Comparison of ENCODE assay signal across 13 mouse cellular contexts in genomic region chr15:20796999-20797398, GRCm38 (mm10).
DNase-seq lines count a peak whose midpoint lies in the region; ATAC-seq and TF ChIP-seq lines count a peak whose summit lies in the region.
"Had no signal": no experiment of that assay in that cellular context is flagged by ENCODE, and none has a peak within 500 bp of the region (broad histone marks: within the 10 kb centered on the region; RNA-seq: fewer than 3 reads in every experiment).

No protein-coding gene starts in this region.

- H3K4me2 ChIP-seq in intestine, embryonic 14.5 days (ENCODE audit: low read length), result no peak overlapping the region
- H3K4me2 ChIP-seq in intestine, embryonic 15.5 days (replicated peaks), result no peak overlapping the region
- H3K4me2 ChIP-seq in hindbrain, embryonic 16.5 days (ENCODE audit: low read length), result no peak overlapping the region
- H3K4me2 ChIP-seq: embryonic facial prominence, embryonic 12.5 days had no signal

- TF ChIP-seq CTCF in MEL (IDR thresholded peaks at IDR 0.05 in 2 of 3, conservative IDR thresholded peaks at IDR 0.05 in 1 of 3; ENCODE audit: control insufficient read depth in 1 of 3, insufficient read depth in 1 of 3, low read depth in 2 of 3, low read length in 3 of 3, poor library complexity in 1 of 3, severe bottlenecking in 1 of 3), result no peak

- ATAC-seq in intestine, embryonic 14.5 days (replicated peaks; ENCODE audit: low FRiP score, low TSS enrichment, low read depth), result no peak
- ATAC-seq in intestine, embryonic 15.5 days, result no peak
- ATAC-seq in hindbrain, embryonic 16.5 days, result peak; percentile 56; the same call in 1 of the 2 replicates
- ATAC-seq: liver, postnatal 0 days had no signal

- H3K79me2 ChIP-seq in MEL (ENCODE audit: control insufficient read depth, insufficient read depth, low read length, poor library complexity), result no peaks in the 10 kb centered on the region

- H3K27ac ChIP-seq in intestine, embryonic 14.5 days (ENCODE audit: low read depth), result no peak overlapping the region
- no peak overlapping the region for H3K27ac ChIP-seq in intestine, embryonic 15.5 days
- no peak overlapping the region for H3K27ac ChIP-seq in MEL (ENCODE audit: control insufficient read depth, low read depth, low read length)
- H3K27ac ChIP-seq in hindbrain, embryonic 16.5 days (ENCODE audit: low read depth, low read length), result no peak overlapping the region
- H3K27ac ChIP-seq: embryonic facial prominence, embryonic 12.5 days; stomach, postnatal 0 days had no signal

- peak; percentile 51 for DNase-seq in intestine, embryonic 14.5 days (ENCODE audit: low spot score)
- peak; percentile 8 for DNase-seq in MEL (ENCODE audit: low read depth, low spot score)
- peak; percentile 2 for DNase-seq in embryo, embryonic 9.5 days (ENCODE audit: extremely low spot score)
- DNase-seq in layer of hippocampus, adult 9-10 months (ENCODE audit: low spot score), result no peak
- DNase-seq in T-cell, adult 2 months (ENCODE audit: low spot score), result no peak
- no peak for DNase-seq in lung, postnatal 25 days (ENCODE audit: low spot score)
- DNase-seq: adrenal gland, postnatal 10 days; cerebellum, adult 11 months; liver, postnatal 0 days had no signal

- no peak overlapping the region for H3K9ac ChIP-seq in intestine, embryonic 14.5 days (ENCODE audit: low read length)
- H3K9ac ChIP-seq in intestine, embryonic 15.5 days, result no peak overlapping the region
- H3K9ac ChIP-seq in MEL (ENCODE audit: control insufficient read depth, low read depth, low read length, poor library complexity, severe bottlenecking), result no peak overlapping the region
- H3K9ac ChIP-seq in hindbrain, embryonic 16.5 days (ENCODE audit: low read depth, low read length), result no peak overlapping the region
- H3K9ac ChIP-seq: embryonic facial prominence, embryonic 12.5 days; liver, postnatal 0 days had no signal

- no peak for TF ChIP-seq RAD21 in MEL (IDR thresholded peaks at IDR 0.05; ENCODE audit: low read depth, low read length)

- 46% methylated on average over 4 of the region's 4 CpGs for WGBS in intestine, embryonic 14.5 days
- WGBS in intestine, embryonic 15.5 days, result 52% methylated on average over 4 of the region's 4 CpGs
- 30% methylated on average over 4 of the region's 4 CpGs for WGBS in hindbrain, embryonic 16.5 days

- no peaks in the 10 kb centered on the region for H3K9me3 ChIP-seq in intestine, embryonic 14.5 days (ENCODE audit: control insufficient read depth, low read length)
- H3K9me3 ChIP-seq in intestine, embryonic 15.5 days, result no peaks in the 10 kb centered on the region
- H3K9me3 ChIP-seq in MEL (replicated peaks; ENCODE audit: insufficient read depth, low read length), result no peaks in the 10 kb centered on the region
- H3K9me3 ChIP-seq in hindbrain, embryonic 16.5 days (ENCODE audit: control insufficient read depth, low read length), result no peaks in the 10 kb centered on the region
- H3K9me3 ChIP-seq: embryonic facial prominence, embryonic 12.5 days had no signal

- H3K27me3 ChIP-seq in intestine, embryonic 14.5 days (replicated peaks; ENCODE audit: control insufficient read depth, insufficient read depth, low read length), result no peaks in the 10 kb centered on the region
- H3K27me3 ChIP-seq in intestine, embryonic 15.5 days (replicated peaks), result no peaks in the 10 kb centered on the region
- no peaks in the 10 kb centered on the region for H3K27me3 ChIP-seq in MEL (ENCODE audit: control insufficient read depth in 1 of 2, insufficient read depth in 2 of 2, low read length in 2 of 2)
- no peaks in the 10 kb centered on the region for H3K27me3 ChIP-seq in hindbrain, embryonic 16.5 days (replicated peaks; ENCODE audit: control insufficient read depth, insufficient read depth, low read length)
- H3K27me3 ChIP-seq: embryonic facial prominence, embryonic 12.5 days had no signal

- TF ChIP-seq POLR2A in MEL (IDR thresholded peaks at IDR 0.05; ENCODE audit: control insufficient read depth in 1 of 2, insufficient read depth in 1 of 2, low read depth in 1 of 2, low read length in 2 of 2, poor library complexity in 1 of 2), result no peak

- no peak for TF ChIP-seq EP300 in MEL (IDR thresholded peaks at IDR 0.05; ENCODE audit: low read depth in 1 of 2, low read length in 2 of 2)

- no peaks in the 10 kb centered on the region for H3K4me1 ChIP-seq in intestine, embryonic 14.5 days (replicated peaks; ENCODE audit: control insufficient read depth, insufficient read depth, low read length)
- H3K4me1 ChIP-seq in intestine, embryonic 15.5 days (replicated peaks), result no peaks in the 10 kb centered on the region
- no peaks in the 10 kb centered on the region for H3K4me1 ChIP-seq in MEL (ENCODE audit: control insufficient read depth in 1 of 2, insufficient read depth in 2 of 2, low read length in 2 of 2)
- H3K4me1 ChIP-seq in hindbrain, embryonic 16.5 days (ENCODE audit: control insufficient read depth, insufficient read depth, low read depth, low read length), result no peaks in the 10 kb centered on the region
- H3K4me1 ChIP-seq: embryonic facial prominence, embryonic 12.5 days had no signal

- H3K4me3 ChIP-seq in intestine, embryonic 14.5 days (ENCODE audit: low read depth, low read length), result no peak overlapping the region
- H3K4me3 ChIP-seq in intestine, embryonic 15.5 days (replicated peaks), result no peak overlapping the region
- H3K4me3 ChIP-seq in MEL (ENCODE audit: control insufficient read depth in 1 of 2, insufficient read depth in 1 of 2, low read depth in 2 of 2, low read length in 2 of 2), result no peak overlapping the region
- no peak overlapping the region for H3K4me3 ChIP-seq in hindbrain, embryonic 16.5 days (ENCODE audit: low read length)
- H3K4me3 ChIP-seq: embryonic facial prominence, embryonic 12.5 days had no signal

- H3K36me3 ChIP-seq in intestine, embryonic 14.5 days (ENCODE audit: control insufficient read depth, insufficient read depth, low read length), result no peaks in the 10 kb centered on the region
- H3K36me3 ChIP-seq in intestine, embryonic 15.5 days, result no peaks in the 10 kb centered on the region
- H3K36me3 ChIP-seq in MEL (ENCODE audit: control insufficient read depth in 1 of 2, insufficient read depth in 2 of 2, low read length in 2 of 2), result no peaks in the 10 kb centered on the region
- no peaks in the 10 kb centered on the region for H3K36me3 ChIP-seq in hindbrain, embryonic 16.5 days (ENCODE audit: control insufficient read depth, insufficient read depth, low read length)
- H3K36me3 ChIP-seq: embryonic facial prominence, embryonic 12.5 days had no signal

TF ChIP-seq in MEL, 35 proteins besides CTCF, POLR2A, EP300 and RAD21:
- TF ChIP-seq ZNF384 (IDR thresholded peaks at IDR 0.05; ENCODE audit: low read depth, low read length), result no peak
- TF ChIP-seq HCFC1 (IDR thresholded peaks at IDR 0.05; ENCODE audit: low read depth, low read length), result no peak
- no peak for TF ChIP-seq NELFE (IDR thresholded peaks at IDR 0.05; ENCODE audit: low read depth, low read length)
- TF ChIP-seq UBTF (IDR thresholded peaks at IDR 0.05; ENCODE audit: borderline replicate concordance, insufficient read depth, low read depth, low read length), result no peak
- TF ChIP-seq USF1 (IDR thresholded peaks at IDR 0.05; ENCODE audit: low read depth, low read length), result no peak
- TF ChIP-seq RCOR1 (IDR thresholded peaks at IDR 0.05; ENCODE audit: low read depth, low read length), result no peak
- no peak for TF ChIP-seq NRF1 (IDR thresholded peaks at IDR 0.05; ENCODE audit: insufficient read depth, low read depth, low read length, poor library complexity, severe bottlenecking)
- no peak for TF ChIP-seq POLR2AphosphoS2 (IDR thresholded peaks at IDR 0.05; ENCODE audit: low read length)
- no peak for TF ChIP-seq USF2 (IDR thresholded peaks at IDR 0.05; ENCODE audit: borderline replicate concordance in 1 of 2, insufficient read depth in 1 of 2, low read depth in 1 of 2, low read length in 2 of 2)
- TF ChIP-seq TAL1 (IDR thresholded peaks at IDR 0.05; ENCODE audit: low read length), result no peak
- no peak for TF ChIP-seq GABPA (IDR thresholded peaks at IDR 0.05; ENCODE audit: low read depth, low read length)
- TF ChIP-seq TCF12 (IDR thresholded peaks at IDR 0.05; ENCODE audit: low read depth, low read length), result no peak
- no peak for TF ChIP-seq MAZ (IDR thresholded peaks at IDR 0.05; ENCODE audit: low read depth, low read length)
- TF ChIP-seq BHLHE40 (IDR thresholded peaks at IDR 0.05; ENCODE audit: borderline replicate concordance, low read depth, low read length), result no peak
- no peak for TF ChIP-seq ZC3H11A (IDR thresholded peaks at IDR 0.05; ENCODE audit: low read depth, low read length)
TF ChIP-seq in MEL: peak in this region for 0.

Comparison
In these comparisons a context has a peak if more than half of its experiments do, and no peak if none do; other contexts are left out.
1. DNase-seq: peak in intestine, embryonic 14.5 days (single experiment), MEL (single experiment) and embryo, embryonic 9.5 days (single experiment); none in layer of hippocampus, adult 9-10 months (single experiment), T-cell, adult 2 months (single experiment) and lung, postnatal 25 days (single experiment).